In genomic region chr12:73053668-73054241, GRCm38 (mm10) we compare ENCODE assay signal across 8 mouse cellular contexts. TPM values are rescaled to one million over a fixed set of nuclear protein-coding genes. Genes with fewer than 3 reads are reported as not detected.
A peak's percentile ranks its signal among the peaks of the same experiment; 100 is the strongest.
DNase-seq lines count a peak whose midpoint lies in the region; ATAC-seq and TF ChIP-seq lines count a peak whose summit lies in the region.

Gene Six1, minus strand, starts transcription at chr12:73053887.

- peak; percentile 54 for TF ChIP-seq CTCF in kidney, adult 2 months (conservative IDR thresholded peaks at IDR 0.05; ENCODE audit: insufficient read depth, insufficient read length, low read depth, low read length)

- H3K9me3 ChIP-seq in lung, embryonic 15.5 days: no peaks in the 10 kb centered on the region

- no peaks in the 10 kb centered on the region for H3K4me1 ChIP-seq in kidney, adult 2 months (ENCODE audit: control insufficient read depth, insufficient read depth, low read length)
- peaks cover 10% of the 10 kb centered on the region; the same call in 1 of the 2 replicates for H3K4me1 ChIP-seq in lung, embryonic 15.5 days

- H3K4me3 ChIP-seq in kidney, adult 2 months (ENCODE audit: insufficient read depth, low read depth, low read length): peak within 1 kb of the TSS; percentile 43
- H3K4me3 ChIP-seq in lung, embryonic 15.5 days: peak within 1 kb of the TSS; percentile 55

- H3K9ac ChIP-seq in lung, embryonic 15.5 days: peak within 1 kb of the TSS; percentile 44

- H3K27ac ChIP-seq in kidney, adult 2 months (ENCODE audit: insufficient read depth, low read depth, low read length): no peak within 1 kb of the TSS
- H3K27ac ChIP-seq in lung, embryonic 15.5 days: no peak within 1 kb of the TSS

- no peaks in the 10 kb centered on the region for H3K36me3 ChIP-seq in kidney, adult 2 months (ENCODE audit: control insufficient read depth, insufficient read depth, low read length)
- H3K36me3 ChIP-seq in lung, embryonic 15.5 days: no peaks in the 10 kb centered on the region

- 1% methylated on average over 42 of the region's 42 CpGs for WGBS in kidney, adult 2 months
- 1% methylated on average over 42 of the region's 42 CpGs for WGBS in lung, embryonic 15.5 days

- no peak for TF ChIP-seq POLR2A in kidney, adult 2 months (IDR thresholded peaks at IDR 0.05; ENCODE audit: low read depth, low read length)

- peak; percentile 88 for ATAC-seq in lung, embryonic 15.5 days (ENCODE audit: borderline replicate concordance, extremely low read depth, low FRiP score, low TSS enrichment)
- ATAC-seq in neutrophil, adult 5-6 weeks (ENCODE audit: extremely low read depth, insufficient number of reproducible peaks, low FRiP score, poor library complexity, severe bottlenecking): 0 out of 2 replicates have a peak, but pooled peaks have one; percentile 13

- H3K4me2 ChIP-seq in lung, embryonic 15.5 days: peak within 1 kb of the TSS; percentile 87

- H3K27me3 ChIP-seq in kidney, adult 2 months (replicated peaks; ENCODE audit: control insufficient read depth, insufficient read depth, low read length): peaks cover 7% of the 10 kb centered on the region
- H3K27me3 ChIP-seq in lung, embryonic 15.5 days: peaks cover 88% of the 10 kb centered on the region

- DNase-seq in urinary bladder, adult 18-20 months (ENCODE audit: low spot score in 2 of 2): peak; percentile 76 to 82
- DNase-seq in urinary bladder, postnatal 10 days (ENCODE audit: low spot score): no peak
- peak; percentile 91 for DNase-seq in embryo, embryonic 11 days
- DNase-seq in heart, adult 9 months (ENCODE audit: low spot score in 2 of 2): peak; percentile 81 to 82
- DNase-seq in kidney, adult 2 months: peak; percentile 84
- no peak for DNase-seq in layer of hippocampus, adult 18-20 months (ENCODE audit: low spot score in 2 of 2)

RNA-seq across cellular contexts. Expression of gene Six1, which starts in this region (rescaled TPM):
- polyA plus RNA-seq in kidney, adult 2 months (2012; rRNA removed): 0.35 and 0.53 TPM in 2 replicates
- polyA plus RNA-seq in lung, embryonic 15.5 days (2015; fragmentation: Nextera tagmentation; extraction: Ambion mirVana): 1.3 and 1.5 TPM in 2 replicates
- total RNA-seq in neutrophil, adult 5-6 weeks (2017): not detected in 2 replicates
- total RNA-seq in layer of hippocampus, adult 18-20 months (2021): under 1 TPM; 0.15 to 0.69 TPM

Comparison
In these comparisons a context has a peak if more than half of its experiments do, and no peak if none do; other contexts are left out.
1. DNase-seq: peak in urinary bladder, adult 18-20 months (2 of 2), embryo, embryonic 11 days (single experiment) and heart, adult 9 months (2 of 2); none in urinary bladder, postnatal 10 days (single experiment) and layer of hippocampus, adult 18-20 months (0 of 2).
2. Peak in DNase-seq and H3K4me3 ChIP-seq in kidney, adult 2 months; RNA of the gene not detected or under 1 TPM.
3. Peak in ATAC-seq in neutrophil, adult 5-6 weeks; RNA of the gene not detected or under 1 TPM.